Mouse (Mus musculus) midbrain, embryonic 15.5 days (tissue): Measurements from ENCODE around the gene Zfp36. TPM values are rescaled to one million over a fixed set of nuclear protein-coding genes. Genes with fewer than 3 reads are reported as not detected.

Experiments
- ATAC-seq: fragments of 200-750 bp; cut with Nextera tagmentation; replicated peaks from 2 replicates; pipeline ENCODE4 v1.8.0; 2017; ENCODE audit warnings: moderate TSS enrichment
- H3K27ac ChIP-seq: fragments of 300-500 bp; sonication (generic); 2 replicates; pipeline ENCODE4 v1.5.1; 2015; ENCODE audit warnings: mild to moderate bottlenecking, inconsistent platforms
- H3K27me3 ChIP-seq: fragments of 300-500 bp; sonication (generic); replicated peaks from 2 replicates; pipeline ENCODE4 v1.6.1; 2015; ENCODE audit warnings: inconsistent platforms
- H3K36me3 ChIP-seq: fragments of 300-500 bp; sonication (generic); replicated peaks from 2 replicates; pipeline ENCODE4 v1.6.1; 2015; ENCODE audit warnings: inconsistent platforms
- H3K4me1 ChIP-seq: fragments of 300-500 bp; sonication (generic); 2 replicates; pipeline ENCODE4 v1.6.1; 2015; ENCODE audit warnings: inconsistent platforms
- H3K4me2 ChIP-seq: fragments of 300-500 bp; sonication (generic); 2 replicates; pipeline ENCODE4 v1.6.1; 2015; ENCODE audit warnings: inconsistent platforms, mild to moderate bottlenecking, moderate library complexity
- H3K4me3 ChIP-seq: fragments of 300-500 bp; sonication (generic); 2 replicates; pipeline ENCODE4 v1.5.1; 2015; ENCODE audit warnings: mild to moderate bottlenecking, inconsistent platforms
- H3K9ac ChIP-seq: fragments of 300-500 bp; sonication (generic); 2 replicates; pipeline ENCODE4 v1.6.1; 2015; ENCODE audit warnings: mild to moderate bottlenecking, inconsistent platforms
- H3K9me3 ChIP-seq: fragments of 300-500 bp; sonication (generic); 2 replicates; pipeline ENCODE4 v1.6.1; 2016; ENCODE audit warnings: inconsistent platforms
- WGBS: fragments of 180-500 bp; shearing (Covaris S2); methylation state at CpG from one replicate; pipeline ENCODE4 v1.1.7; 2015; ENCODE audit warnings: mixed read lengths; 5-methylcytosine and 5-hydroxymethylcytosine counted together
- polyA plus RNA-seq: library from polyadenylated mRNA; unstranded; fragments of >200 nt; fragmentation: Nextera tagmentation; extraction: Ambion mirVana; gene quantifications from 2 replicates; pipeline ENCODE4 v1.2.1, GENCODE M21; 2015

The Zfp36 gene
- polyA plus RNA-seq, 1 experiment from 2014 or later, result 3.2 TPM

- Histone ChIP-seq H3K27me3 (no peaks in the 10 kb centered on the region), H3K4me3 (no peak overlapping the region), H3K4me1 (peaks cover 53% of the 10 kb centered on the region), H3K4me2 (no peak overlapping the region), H3K27ac (peak overlapping the region; percentile 4; the same call in 1 of the 2 replicates), H3K9me3 (no peaks in the 10 kb centered on the region), H3K9ac (no peak overlapping the region; the same call in 1 of the 2 replicates), H3K36me3 (no peaks in the 10 kb centered on the region)
- WGBS, result 86% methylated on average over 7 of the region's 7 CpGs
- ATAC-seq, result no peak
These were observed 6.1 kb downstream of the Zfp36 start for GRCm38 (mm10) chr7:28373891-28374495.

GRCm38 (mm10) chr7:28373131-28373581, 6.9 kb downstream of the Zfp36 start:
- peak overlapping the region; percentile 95 for H3K4me2 ChIP-seq
- no peaks in the 10 kb centered on the region for H3K9me3 ChIP-seq
- H3K27me3 ChIP-seq, result no peaks in the 10 kb centered on the region
- peak; percentile 27 for ATAC-seq
- H3K36me3 ChIP-seq, result no peaks in the 10 kb centered on the region
- peaks cover 45% of the 10 kb centered on the region for H3K4me1 ChIP-seq
- H3K4me3 ChIP-seq, result peak overlapping the region; percentile 84
- WGBS, result 1% methylated on average over 9 of the region's 9 CpGs
- peak overlapping the region; percentile 89 for H3K27ac ChIP-seq
- no peak overlapping the region for H3K9ac ChIP-seq

GRCm38 (mm10) chr7:28372251-28373108, 7.6 kb downstream of the Zfp36 start, which contains the start of gene Plekhg2:
Gene Plekhg2, minus strand, starts transcription at chr7:28372599.
- H3K4me3 ChIP-seq, result peak within 1 kb of the TSS; percentile 84
- peak within 1 kb of the TSS; percentile 77 for H3K9ac ChIP-seq
- no peaks in the 10 kb centered on the region for H3K27me3 ChIP-seq
- H3K27ac ChIP-seq, result peak within 1 kb of the TSS; percentile 89
- ATAC-seq, result peak; percentile 88
- peaks cover 41% of the 10 kb centered on the region for H3K4me1 ChIP-seq
- under 1% methylated on average over 63 of the region's 66 CpGs for WGBS
- H3K9me3 ChIP-seq, result no peaks in the 10 kb centered on the region
- H3K36me3 ChIP-seq, result no peaks in the 10 kb centered on the region
- H3K4me2 ChIP-seq, result peak within 1 kb of the TSS; percentile 95

GRCm38 (mm10) chr7:28371514-28371989, 8.5 kb downstream of the Zfp36 start:
- H3K4me3 ChIP-seq, result peak overlapping the region; percentile 84
- peak overlapping the region; percentile 95 for H3K4me2 ChIP-seq
- H3K4me1 ChIP-seq, result peaks cover 41% of the 10 kb centered on the region
- H3K27me3 ChIP-seq, result no peaks in the 10 kb centered on the region
- peak overlapping the region; percentile 89 for H3K27ac ChIP-seq
- 0 out of 2 replicates have a peak, but pooled peaks have one; percentile 8 for ATAC-seq
- WGBS, result under 1% methylated on average over 43 of the region's 43 CpGs
- H3K9ac ChIP-seq, result peak overlapping the region; percentile 77
- H3K36me3 ChIP-seq, result no peaks in the 10 kb centered on the region
- no peaks in the 10 kb centered on the region for H3K9me3 ChIP-seq

- peak overlapping the region; percentile 84 for H3K4me3 ChIP-seq
- WGBS, result 9% methylated on average over 11 of the region's 11 CpGs
- H3K9ac ChIP-seq, result peak overlapping the region; percentile 77
- no peaks in the 10 kb centered on the region for H3K9me3 ChIP-seq
- peak overlapping the region; percentile 89 for H3K27ac ChIP-seq
- H3K36me3 ChIP-seq, result no peaks in the 10 kb centered on the region
- H3K27me3 ChIP-seq, result no peaks in the 10 kb centered on the region
- H3K4me1 ChIP-seq, result peaks cover 36% of the 10 kb centered on the region
- H3K4me2 ChIP-seq, result peak overlapping the region; percentile 95
- ATAC-seq, result no peak
These were observed 9.0 kb downstream of the Zfp36 start for GRCm38 (mm10) chr7:28370977-28371513.

- Histone ChIP-seq H3K4me1 (peaks cover 27% of the 10 kb centered on the region), H3K4me3 (no peak overlapping the region), H3K9me3 (no peaks in the 10 kb centered on the region), H3K36me3 (0 out of 2 replicates have a peak, but pooled peaks cover 2% of the 10 kb centered on the region), H3K27me3 (no peaks in the 10 kb centered on the region), H3K9ac (no peak overlapping the region), H3K4me2 (peak overlapping the region; percentile 95), H3K27ac (no peak overlapping the region)
- 92% methylated on average over 14 of the region's 14 CpGs for WGBS
- ATAC-seq, result no peak
These were observed 10.0 kb downstream of the Zfp36 start for GRCm38 (mm10) chr7:28370051-28370450.

- Histone ChIP-seq H3K4me2 (no peak overlapping the region), H3K4me3 (no peak overlapping the region), H3K36me3 (0 out of 2 replicates have a peak, but pooled peaks cover 10% of the 10 kb centered on the region), H3K4me1 (peaks cover 20% of the 10 kb centered on the region), H3K9ac (no peak overlapping the region), H3K27ac (no peak overlapping the region), H3K9me3 (no peaks in the 10 kb centered on the region), H3K27me3 (no peaks in the 10 kb centered on the region)
- no peak for ATAC-seq
- WGBS, result 92% methylated on average over 16 of the region's 16 CpGs
These were observed 11.7 kb downstream of the Zfp36 start for GRCm38 (mm10) chr7:28368276-28368920.

- Histone ChIP-seq H3K27ac (no peak overlapping the region), H3K4me3 (no peak overlapping the region), H3K36me3 (0 out of 2 replicates have a peak, but pooled peaks cover 10% of the 10 kb centered on the region), H3K27me3 (no peaks in the 10 kb centered on the region), H3K9me3 (no peaks in the 10 kb centered on the region), H3K4me1 (peaks cover 20% of the 10 kb centered on the region), H3K4me2 (no peak overlapping the region), H3K9ac (no peak overlapping the region)
- WGBS, result 90% methylated on average over 16 of the region's 16 CpGs
- ATAC-seq, result no peak
These were observed 12.3 kb downstream of the Zfp36 start for GRCm38 (mm10) chr7:28367663-28368275.

- Histone ChIP-seq H3K27ac (no peak overlapping the region), H3K36me3 (peaks cover 23% of the 10 kb centered on the region; the same call in 1 of the 2 replicates), H3K27me3 (no peaks in the 10 kb centered on the region), H3K9ac (no peak overlapping the region), H3K9me3 (no peaks in the 10 kb centered on the region), H3K4me1 (peaks cover 14% of the 10 kb centered on the region; the same call in 1 of the 2 replicates), H3K4me2 (no peak overlapping the region), H3K4me3 (no peak overlapping the region)
- WGBS, result 81% methylated on average over 16 of the region's 16 CpGs
- no peak for ATAC-seq
These were observed 17.5 kb downstream of the Zfp36 start for GRCm38 (mm10) chr7:28362441-28363060.

- Histone ChIP-seq H3K9me3 (no peaks in the 10 kb centered on the region), H3K27ac (no peak overlapping the region), H3K9ac (no peak overlapping the region), H3K4me1 (peaks cover 14% of the 10 kb centered on the region; the same call in 1 of the 2 replicates), H3K27me3 (no peaks in the 10 kb centered on the region), H3K4me3 (no peak overlapping the region), H3K4me2 (no peak overlapping the region), H3K36me3 (peaks cover 23% of the 10 kb centered on the region; the same call in 1 of the 2 replicates)
- no peak for ATAC-seq
- WGBS, result 95% methylated on average over 20 of the region's 20 CpGs
These were observed 18.3 kb downstream of the Zfp36 start for GRCm38 (mm10) chr7:28361647-28362341.
